Mouse (Mus musculus) neutrophil, adult 5-6 weeks (primary cell): Measurements from ENCODE around the gene Trio. TPM values are rescaled to one million over a fixed set of nuclear protein-coding genes. Genes with fewer than 3 reads are reported as not detected.
A peak's percentile ranks its signal among the peaks of the same experiment; 100 is the strongest.
"Not testable (repeated sequence)": the region's sequence is repeated elsewhere in the genome, so short reads cannot be mapped to it uniquely, and the experiment has no call there.

Source experiments
- ATAC-seq: fragments of 151-379, 151-347 bp; 2 replicates; pipeline ENCODE4 v1.8.0; 2017; ENCODE audit warnings: mild to moderate bottlenecking, moderate TSS enrichment; ENCODE audit not compliant: insufficient number of reproducible peaks, poor library complexity, low FRiP score, severe bottlenecking; ENCODE audit errors: extremely low read depth
- total RNA-seq: library from RNA; stranded (forward); fragments of 200-1000 nt; gene quantifications from 2 replicates; pipeline ENCODE4 v1.2.3, GENCODE M21; 2017

Gene Trio
- total RNA-seq, 1 experiment from 2014 or later: 28.9 TPM

DNA sequence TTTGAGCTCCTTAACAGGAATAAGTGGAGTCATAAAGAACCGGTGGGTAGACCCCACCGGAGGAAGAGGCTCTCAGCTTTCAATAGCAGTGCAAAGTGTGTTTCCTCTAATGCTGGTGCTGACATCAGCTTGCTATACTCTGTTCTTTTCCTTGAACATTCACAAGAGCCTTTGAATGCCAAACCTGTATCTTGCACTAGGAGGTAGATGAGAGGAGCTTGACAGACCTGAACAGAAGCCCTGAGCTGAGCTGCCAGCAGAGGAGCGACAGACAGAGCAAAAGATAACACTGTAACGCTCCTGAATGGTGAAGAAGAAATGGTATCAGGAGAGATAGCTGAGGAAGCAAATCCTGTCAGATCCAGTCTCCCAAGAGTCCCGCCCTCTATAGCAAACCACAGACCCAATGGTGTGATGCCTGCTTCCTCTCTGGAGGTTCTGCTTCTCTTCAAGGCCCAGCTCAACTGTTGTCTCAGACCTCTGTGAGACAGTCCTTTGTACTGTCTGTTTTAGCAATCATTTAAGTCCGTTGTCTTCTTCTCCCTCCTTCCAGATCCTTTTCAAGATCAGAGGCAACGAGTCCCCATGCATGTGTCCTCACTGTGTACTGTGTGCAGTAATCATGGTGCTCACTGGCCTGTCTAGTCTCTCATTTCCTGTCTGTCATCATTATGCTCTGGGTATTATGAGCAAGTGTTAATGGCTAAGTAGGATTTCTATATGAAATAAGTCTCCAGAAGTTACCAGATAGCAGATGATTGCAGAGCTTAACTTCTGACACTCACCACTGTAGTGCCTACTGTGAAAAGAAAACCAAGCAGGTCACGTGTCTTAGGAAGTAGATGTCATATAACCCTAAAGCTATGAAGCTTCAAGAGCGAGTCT lies 300.6 kb downstream of the Trio start:
- ATAC-seq: peak; percentile 51; the same call in 1 of the 2 replicates

GRCm38 (mm10) chr15:27724298-27724697 lies 301.4 kb downstream of the Trio start:
- peak; percentile 28; the same call in 1 of the 2 replicates for ATAC-seq

GRCm38 (mm10) chr15:27723746-27724145 lies 301.9 kb downstream of the Trio start:
- ATAC-seq: no peak

DNA sequence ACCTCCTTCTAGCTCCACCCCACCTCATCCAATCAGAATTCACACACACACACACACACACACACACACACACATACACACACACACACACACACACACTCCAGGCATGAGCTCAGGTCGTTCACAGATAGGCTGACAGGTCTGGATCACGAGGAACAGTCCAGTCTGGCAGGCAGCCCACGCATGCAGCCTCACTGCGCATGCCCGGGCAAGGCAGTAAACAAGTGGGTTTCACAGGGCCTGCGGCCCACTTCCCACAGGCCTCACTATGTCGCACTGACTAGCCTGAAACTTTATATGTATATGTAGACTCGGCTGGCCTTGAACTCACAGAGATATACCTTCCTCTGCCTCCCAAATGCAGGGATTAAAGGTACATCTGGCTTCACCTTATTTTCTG lies 305.4 kb downstream of the Trio start:
- not testable (repeated sequence) for ATAC-seq

DNA sequence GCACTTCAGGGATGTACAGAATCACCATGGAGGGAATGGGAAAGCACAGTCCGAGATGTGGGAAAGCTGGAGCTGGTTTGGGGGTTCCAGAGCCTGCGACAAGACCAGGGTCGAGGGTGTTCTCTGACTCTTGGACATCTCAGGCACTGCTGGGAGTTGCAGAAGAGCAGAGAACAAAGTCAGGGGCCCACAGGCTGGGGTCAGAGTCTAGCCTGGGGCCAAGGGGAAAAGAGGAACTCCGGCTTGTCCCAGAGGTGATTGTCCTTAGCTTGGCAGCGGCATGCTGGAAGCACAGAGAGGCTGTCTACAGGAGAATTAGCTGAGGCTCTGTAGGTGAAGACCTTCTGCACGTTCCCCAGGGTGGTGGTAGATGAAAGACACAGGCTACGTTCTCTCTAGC lies 307.0 kb downstream of the Trio start:
- no peak for ATAC-seq

DNA sequence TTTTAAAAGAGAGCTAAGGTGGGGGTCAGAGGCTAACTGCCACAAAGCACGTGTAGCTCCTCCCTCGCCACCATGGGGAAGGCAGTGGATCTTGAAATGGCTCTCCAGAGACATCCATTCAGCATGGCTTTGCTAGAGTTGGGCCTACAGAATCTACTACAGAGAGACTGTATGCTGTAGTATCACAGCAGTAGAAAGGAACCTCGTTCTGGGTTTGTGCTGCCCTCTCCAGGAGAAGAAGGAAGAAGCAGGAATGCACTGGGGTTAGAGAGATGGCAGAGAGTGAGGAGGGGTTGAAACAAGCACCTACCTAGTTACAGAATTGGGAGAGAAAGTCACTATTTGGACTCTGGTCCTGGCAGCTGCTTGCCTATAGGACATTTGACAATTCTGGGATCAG lies 310.3 kb downstream of the Trio start:
- ATAC-seq: peak; percentile 90

- no peak for ATAC-seq
Observed at GRCm38 (mm10) chr15:27710698-27711097, 314.9 kb downstream of the Trio start.

DNA sequence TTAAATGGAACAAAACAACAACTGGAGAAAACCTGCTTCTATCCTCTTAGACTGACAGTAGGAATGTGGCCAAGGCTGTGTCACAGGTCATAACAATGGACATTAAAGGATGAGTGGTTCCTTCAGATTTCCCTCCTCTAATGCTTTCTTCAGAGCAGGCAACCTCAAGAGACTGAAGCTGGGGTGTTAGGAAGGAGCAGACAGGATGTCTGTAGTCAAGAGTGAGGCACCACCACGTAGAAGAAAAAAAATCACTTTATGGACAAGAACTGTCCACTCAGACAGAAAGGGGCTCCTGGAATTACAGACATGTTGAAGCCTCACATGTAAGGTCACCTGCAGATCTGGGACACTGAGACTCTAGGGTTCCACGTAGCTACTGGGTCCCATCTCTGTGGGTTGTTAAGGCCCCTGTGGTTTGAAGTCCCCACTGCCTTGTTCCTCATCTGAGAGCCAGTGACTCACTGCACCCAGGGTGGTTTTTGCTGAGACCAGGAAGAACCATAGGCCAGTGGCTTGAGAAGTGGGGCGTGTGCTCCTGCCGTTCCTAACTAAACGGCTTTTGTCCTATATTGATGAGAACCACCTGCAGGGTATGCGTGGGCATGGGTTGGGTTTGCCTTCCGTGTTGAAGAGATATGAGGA lies 316.6 kb downstream of the Trio start:
- ATAC-seq: peak; percentile 78

GRCm38 (mm10) chr15:27708499-27708898 lies 317.1 kb downstream of the Trio start:
- ATAC-seq: peak; percentile 47

DNA sequence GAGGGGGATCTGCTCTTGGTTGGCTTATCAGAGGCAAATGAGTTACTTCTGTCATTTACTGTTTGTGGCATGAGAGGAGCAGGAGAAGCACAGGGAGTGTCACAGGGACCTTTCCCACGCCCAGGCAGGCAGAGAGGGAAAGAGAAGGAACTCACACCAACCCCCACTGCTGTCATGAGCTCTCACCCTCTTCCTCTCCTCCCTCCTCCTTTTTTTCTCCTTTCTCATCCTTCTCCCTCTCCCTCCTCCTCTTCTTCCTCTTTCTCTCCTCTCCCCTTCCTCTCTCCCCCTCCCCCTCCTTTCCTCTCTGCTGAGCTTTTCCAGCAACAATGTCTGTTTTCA lies 322.7 kb downstream of the Trio start:
- ATAC-seq: no peak

DNA sequence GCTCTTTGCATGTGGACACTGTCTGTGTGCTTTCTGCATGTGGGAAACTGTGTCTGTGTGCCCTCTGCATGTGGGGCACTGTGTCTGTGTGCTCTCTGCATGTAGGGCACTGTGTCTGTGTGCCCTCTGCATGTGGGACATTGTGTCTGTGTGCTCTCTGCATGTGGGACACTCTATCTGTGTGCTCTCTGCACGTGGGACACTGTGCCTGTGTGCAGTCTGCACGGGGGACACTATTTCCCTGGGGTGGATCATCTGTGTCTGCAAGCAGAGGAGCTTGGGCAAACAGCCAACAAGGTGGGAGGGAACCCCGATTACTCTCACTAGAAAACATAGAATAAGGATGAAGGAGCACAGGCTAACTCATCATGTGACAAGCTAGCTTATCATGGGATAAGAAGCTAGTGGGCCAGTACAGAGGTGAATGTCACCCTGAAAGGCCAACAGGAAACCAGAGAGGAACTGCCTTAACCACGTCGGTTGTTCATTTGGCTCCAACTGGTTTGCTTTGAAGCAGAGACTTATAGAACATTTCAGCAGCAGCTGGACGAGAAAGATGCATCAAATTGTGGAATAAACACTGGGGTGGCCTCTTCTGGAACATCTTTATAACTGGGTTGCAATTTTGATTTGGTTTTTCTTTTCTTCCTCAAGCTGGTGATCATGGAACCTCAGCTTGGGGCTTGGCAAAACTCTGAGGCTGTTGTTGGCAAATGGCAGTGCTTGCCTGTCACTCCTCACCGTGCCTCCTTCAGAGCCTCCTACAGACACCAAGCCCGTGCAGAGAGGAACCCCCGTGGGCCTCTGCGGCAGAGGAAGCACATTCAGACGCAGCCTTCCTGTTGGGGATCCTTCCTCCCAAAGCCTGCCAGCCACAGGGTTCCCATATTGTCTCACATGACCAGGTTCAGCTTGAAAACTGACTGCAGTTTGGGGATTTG lies 323.3 kb downstream of the Trio start:
- peak; percentile 38; the same call in 1 of the 2 replicates for ATAC-seq

- ATAC-seq: no peak
Observed at GRCm38 (mm10) chr15:27697632-27698031, 328.0 kb downstream of the Trio start.

DNA sequence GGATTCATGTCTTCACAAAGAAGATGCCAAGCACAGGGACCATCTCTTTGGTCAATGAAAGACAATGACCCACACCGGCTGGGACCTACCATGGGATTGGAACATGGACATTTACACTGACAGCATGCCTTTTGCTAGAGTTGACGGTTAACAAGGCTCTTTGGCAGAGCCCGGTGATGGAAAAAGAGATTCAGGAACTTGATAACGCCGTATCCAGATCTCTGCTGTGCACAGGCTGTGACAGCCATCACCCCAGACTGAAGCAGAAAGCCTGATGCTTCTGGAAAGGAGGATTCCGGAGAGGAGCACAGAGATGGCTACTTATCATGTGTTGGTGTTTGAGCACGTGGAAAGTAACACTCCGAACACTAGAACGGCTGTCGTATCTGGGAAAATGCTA lies 332.4 kb downstream of the Trio start:
- no peak for ATAC-seq

DNA sequence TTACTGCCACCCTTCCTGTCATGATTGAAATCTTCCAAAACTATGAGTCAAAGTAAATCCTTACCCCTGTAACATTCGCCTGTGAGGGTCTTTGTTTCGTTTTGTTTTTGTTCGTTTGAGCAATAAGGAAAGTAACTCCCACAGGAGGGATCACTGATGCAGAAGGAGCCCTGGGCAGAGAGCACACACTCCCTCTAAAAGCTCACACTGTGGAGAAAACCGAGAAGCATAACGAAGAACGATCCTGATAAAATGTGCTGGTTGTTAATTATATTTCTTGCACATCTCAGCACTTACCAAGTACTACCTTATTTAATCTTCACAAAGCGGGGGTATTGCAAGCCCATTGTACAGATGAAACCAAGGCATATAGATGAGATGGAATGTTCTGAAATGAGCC lies 333.5 kb downstream of the Trio start:
- ATAC-seq: no peak

DNA sequence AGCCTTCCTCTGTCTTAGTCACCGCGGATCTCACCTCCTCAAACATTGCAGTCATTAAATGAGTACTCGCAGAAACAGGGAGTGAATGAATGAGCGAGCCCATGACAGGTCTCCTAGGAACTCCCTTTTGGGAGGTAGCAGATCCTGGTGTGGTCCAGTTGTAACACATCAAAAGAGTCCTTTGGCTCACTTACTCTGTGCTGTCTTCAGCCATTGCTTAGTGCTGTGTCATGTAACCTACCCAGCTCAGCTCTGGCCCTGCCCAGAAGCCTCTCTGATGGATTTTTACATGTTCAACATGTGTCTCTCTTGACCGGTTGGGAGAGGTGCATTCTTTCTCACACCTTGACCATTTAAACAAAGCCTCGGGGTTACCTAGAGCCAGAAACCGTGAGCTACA lies 334.4 kb downstream of the Trio start:
- no peak for ATAC-seq

DNA sequence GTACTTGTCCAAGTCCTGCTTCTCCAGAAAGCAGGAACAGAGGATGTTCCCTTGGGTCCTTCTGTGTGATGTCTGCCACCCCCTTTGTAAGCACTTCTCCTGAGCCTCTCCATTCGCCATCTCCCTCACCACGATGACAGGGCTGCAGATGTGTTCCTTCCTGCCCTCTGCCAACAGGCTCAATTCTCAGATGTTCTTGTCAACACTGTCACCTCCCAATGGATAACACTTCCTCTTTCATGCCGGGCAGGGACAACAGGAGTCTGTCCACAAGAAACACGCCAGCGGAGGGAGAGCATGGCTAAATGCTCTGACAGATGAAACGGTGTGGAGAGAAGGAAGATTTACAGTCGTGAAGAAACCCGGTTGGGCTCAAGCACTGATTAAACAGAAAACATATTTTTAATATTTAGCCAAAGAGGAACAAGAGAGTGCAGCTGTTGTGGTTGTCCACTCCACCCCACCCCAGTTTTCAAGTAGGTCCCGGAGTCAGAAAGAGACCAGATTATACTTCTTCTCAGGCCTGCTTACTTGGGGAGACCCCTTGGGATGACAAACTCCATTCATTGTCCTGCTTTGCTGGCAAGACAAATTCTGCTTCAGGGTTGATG lies 337.5 kb downstream of the Trio start:
- no peak for ATAC-seq

DNA sequence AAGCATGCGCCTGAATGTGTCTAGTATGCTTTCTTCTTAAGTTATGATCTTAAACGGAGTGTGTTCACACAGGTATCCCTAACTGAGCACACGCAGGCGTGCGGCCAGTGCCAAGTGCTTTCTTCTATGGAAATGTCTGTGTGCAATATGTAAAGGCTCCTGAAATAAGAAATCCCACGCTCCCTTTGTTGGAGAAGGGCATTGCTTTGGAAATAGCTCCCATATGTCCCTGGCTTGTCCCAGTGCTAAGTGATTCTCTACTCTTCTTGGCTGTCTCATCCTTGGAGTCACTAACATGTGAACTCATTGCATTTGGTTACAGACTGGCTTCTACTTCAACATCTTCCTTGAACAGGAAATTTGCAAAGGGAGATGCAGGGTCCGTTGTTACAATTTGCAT lies 340.8 kb downstream of the Trio start:
- ATAC-seq: no peak

DNA sequence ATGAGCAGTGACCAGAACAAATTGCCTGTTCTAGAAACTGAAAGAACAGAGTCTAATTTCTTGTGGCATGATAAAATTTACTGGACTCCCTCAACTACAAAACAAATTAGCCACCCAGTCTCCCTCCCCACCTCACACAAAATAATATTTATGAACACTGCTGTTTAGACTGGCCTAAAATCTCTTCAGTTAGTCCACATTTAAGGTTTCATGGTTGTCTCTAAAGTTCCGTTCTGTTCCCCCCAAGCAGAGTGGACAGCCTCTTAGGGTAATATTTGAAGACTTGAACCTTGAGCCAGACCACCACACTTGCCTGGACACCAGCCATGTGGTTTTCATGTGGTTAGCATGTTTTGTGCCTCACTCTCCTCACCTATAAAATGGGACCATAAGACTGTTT lies 342.4 kb downstream of the Trio start:
- no peak for ATAC-seq

GRCm38 (mm10) chr15:27682619-27683018 lies 343.0 kb downstream of the Trio start:
- ATAC-seq: no peak
